Comparison of ENCODE assay signal across 8 mouse cellular contexts in the genomic region with DNA sequence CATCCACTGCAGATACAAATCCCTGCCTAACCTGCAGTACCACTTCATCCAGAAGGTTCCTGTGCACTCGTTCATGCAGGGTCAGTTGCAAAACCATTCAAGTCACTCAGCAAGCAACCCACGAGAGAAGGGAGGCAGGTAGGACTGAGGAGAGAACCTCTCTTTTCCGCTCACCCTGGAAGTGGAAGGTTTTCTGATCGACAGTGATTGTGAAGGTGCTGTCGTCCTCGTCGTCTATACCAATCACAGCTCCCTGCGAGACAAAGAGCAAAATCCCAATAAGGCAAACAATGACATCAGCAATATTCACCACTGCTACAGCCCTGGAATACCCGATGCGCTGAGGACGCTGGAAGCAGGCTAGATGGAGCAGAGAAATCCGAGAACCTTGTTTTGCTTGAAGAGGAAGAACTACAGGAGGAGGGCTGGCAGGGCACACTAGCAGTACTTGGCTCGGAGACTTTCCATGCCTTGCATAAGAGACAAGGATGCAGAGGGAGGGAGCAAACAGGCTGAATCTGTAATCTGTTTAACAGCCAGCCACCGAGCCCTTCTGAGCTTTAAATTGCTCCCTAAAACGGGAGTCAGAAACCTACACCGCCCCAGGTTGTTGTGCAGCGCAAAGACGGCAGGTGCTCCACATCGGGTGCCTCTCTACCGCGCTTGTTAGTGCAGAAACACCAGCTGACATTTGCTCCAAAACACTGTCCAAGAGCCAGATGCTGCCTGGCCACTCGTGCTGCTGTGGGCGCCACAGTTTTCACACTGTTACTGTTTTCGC. TPM values are rescaled to one million over a fixed set of nuclear protein-coding genes. Genes with fewer than 3 reads are reported as not detected.
DNase-seq lines count a peak whose midpoint lies in the region; ATAC-seq and TF ChIP-seq lines count a peak whose summit lies in the region.

No protein-coding gene starts in this region.

- no peaks in the 10 kb centered on the region for H3K27me3 ChIP-seq in testis, adult 2 months (ENCODE audit: control insufficient read depth, insufficient read depth, low read length)
- H3K27me3 ChIP-seq in forebrain, embryonic 12.5 days = no peaks in the 10 kb centered on the region
- H3K27me3 ChIP-seq in stomach, embryonic 16.5 days (ENCODE audit: control insufficient read depth, insufficient read depth, low read length) = no peaks in the 10 kb centered on the region

- peak overlapping the region; percentile 38; the same call in 1 of the 2 replicates for H3K9ac ChIP-seq in forebrain, embryonic 12.5 days
- peak overlapping the region; percentile 54 for H3K9ac ChIP-seq in stomach, embryonic 16.5 days (ENCODE audit: low read length)

- intact Hi-C loops in heart, postnatal 25 days (cut with DNase I) = no loop called here

- peak overlapping the region; percentile 41 for H3K4me2 ChIP-seq in forebrain, embryonic 12.5 days
- peak overlapping the region; percentile 53 for H3K4me2 ChIP-seq in stomach, embryonic 16.5 days (ENCODE audit: low read depth, low read length)

- no peak for TF ChIP-seq CTCF in testis, adult 2 months (IDR thresholded peaks at IDR 0.05; ENCODE audit: control insufficient read depth, insufficient read depth, insufficient replicate concordance, low read depth, low read length)

- H3K4me1 ChIP-seq in testis, adult 2 months (ENCODE audit: control insufficient read depth, insufficient read depth, low read length) = no peaks in the 10 kb centered on the region; the same call in 1 of the 2 replicates
- peaks cover 16% of the 10 kb centered on the region for H3K4me1 ChIP-seq in forebrain, embryonic 12.5 days
- peaks cover 18% of the 10 kb centered on the region for H3K4me1 ChIP-seq in stomach, embryonic 16.5 days (ENCODE audit: control insufficient read depth, insufficient read depth, low read length)

- peak; percentile 60 for ATAC-seq in forebrain, embryonic 12.5 days (ENCODE audit: low FRiP score)
- ATAC-seq in stomach, embryonic 16.5 days (ENCODE audit: insufficient read depth, low FRiP score) = no peak
- no peak for ATAC-seq in megakaryocyte-erythroid progenitor cell, adult 5-6 weeks (replicated peaks; ENCODE audit: low FRiP score, low TSS enrichment, poor library complexity, severe bottlenecking)

- H3K4me3 ChIP-seq in testis, adult 2 months (ENCODE audit: control insufficient read depth, low read depth, low read length) = no peak overlapping the region
- H3K4me3 ChIP-seq in forebrain, embryonic 12.5 days (replicated peaks) = peak overlapping the region; percentile 4; the same call in 1 of the 2 replicates
- H3K4me3 ChIP-seq in stomach, embryonic 16.5 days (replicated peaks; ENCODE audit: low read length) = peak overlapping the region; percentile 16

- no peaks in the 10 kb centered on the region for H3K36me3 ChIP-seq in testis, adult 2 months (ENCODE audit: control insufficient read depth, insufficient read depth, low read length)
- no peaks in the 10 kb centered on the region for H3K36me3 ChIP-seq in forebrain, embryonic 12.5 days (replicated peaks)
- H3K36me3 ChIP-seq in stomach, embryonic 16.5 days (ENCODE audit: control insufficient read depth, insufficient read depth, low read length) = no peaks in the 10 kb centered on the region

- 34% methylated on average over 24 of the region's 24 CpGs for WGBS in forebrain, embryonic 12.5 days
- 19% methylated on average over 24 of the region's 24 CpGs for WGBS in stomach, embryonic 16.5 days

- H3K9me3 ChIP-seq in forebrain, embryonic 12.5 days = no peaks in the 10 kb centered on the region
- no peaks in the 10 kb centered on the region for H3K9me3 ChIP-seq in stomach, embryonic 16.5 days (replicated peaks; ENCODE audit: control insufficient read depth, low read length)

- no peak for DNase-seq in testis, postnatal 10 days (ENCODE audit: low spot score)
- DNase-seq in heart, postnatal 25 days (ENCODE audit: low spot score) = peak; percentile 30
- peak; percentile 38 to 43 for DNase-seq in layer of hippocampus, postnatal 10 days (ENCODE audit: low spot score in 2 of 2)
- peak; percentile 58 for DNase-seq in lung, postnatal 36 days

- no peak for TF ChIP-seq POLR2A in testis, adult 2 months (IDR thresholded peaks at IDR 0.05; ENCODE audit: control insufficient read depth, low read depth, low read length)

- H3K27ac ChIP-seq in testis, adult 2 months (ENCODE audit: control insufficient read depth, insufficient read depth, low read depth, low read length) = peak overlapping the region; percentile 58
- peak overlapping the region; percentile 47 for H3K27ac ChIP-seq in forebrain, embryonic 12.5 days
- no peak overlapping the region; the same call in 1 of the 2 replicates for H3K27ac ChIP-seq in stomach, embryonic 16.5 days (ENCODE audit: low read length)

RNA-seq across cellular contexts. Expression of a gene that starts 45.4 kb away (rescaled TPM):
- polyA plus RNA-seq in testis, adult 2 months (2012; rRNA removed) = 90.5 and 100 TPM in 2 replicates
- 74.6 and 74.8 TPM in 2 replicates for polyA plus RNA-seq in forebrain, embryonic 12.5 days (2016; fragmentation: Nextera tagmentation; extraction: Ambion mirVana)
- 100 to 1,000 TPM; 104 to 105 TPM for total RNA-seq in heart, postnatal 25 days (2021)
- 10 to 100 TPM; 56.5 to 63.7 TPM for total RNA-seq in layer of hippocampus, postnatal 10 days (2021)
- 63.0 and 65.8 TPM in 2 replicates for polyA plus RNA-seq in stomach, embryonic 16.5 days (2015; fragmentation: Nextera tagmentation; extraction: Ambion mirVana)
- total RNA-seq in megakaryocyte-erythroid progenitor cell, adult 5-6 weeks (2014; fragmentation: Nextera tagmentation) = 40.5 and 45.0 TPM in 2 replicates
- 42.8 and 57.6 TPM in 2 replicates for total RNA-seq in megakaryocyte-erythroid progenitor cell, adult 5-6 weeks (2017)
